Mouse (Mus musculus) embryonic facial prominence, embryonic 15.5 days (tissue): ENCODE measurements around the gene Thoc2. TPM values are rescaled to one million over a fixed set of nuclear protein-coding genes. Genes with fewer than 3 reads are reported as not detected.
A peak's percentile ranks its signal among the peaks of the same experiment; 100 is the strongest.
"Not testable (repeated sequence)": the region's sequence is repeated elsewhere in the genome, so short reads cannot be mapped to it uniquely, and the experiment has no call there.

ENCODE experiments used
- ATAC-seq: fragments of 200-750 bp; cut with Nextera tagmentation; 2 replicates; pipeline ENCODE4 v1.8.0; 2017; ENCODE audit warnings: low read depth, moderate TSS enrichment; ENCODE audit not compliant: insufficient number of reproducible peaks, low FRiP score, low TSS enrichment
- H3K27ac ChIP-seq: fragments of 300-500 bp; sonication (generic); replicated peaks from 2 replicates; pipeline ENCODE4 v1.5.1; 2015; ENCODE audit warnings: mild to moderate bottlenecking, inconsistent platforms
- H3K27me3 ChIP-seq: fragments of 300-500 bp; sonication (generic); 2 replicates; pipeline ENCODE4 v1.6.1; 2015; ENCODE audit warnings: inconsistent platforms
- H3K36me3 ChIP-seq: fragments of 300-500 bp; sonication (generic); 2 replicates; pipeline ENCODE4 v1.6.1; 2015; ENCODE audit warnings: mild to moderate bottlenecking, inconsistent platforms
- H3K4me1 ChIP-seq: fragments of 300-500 bp; sonication (generic); 2 replicates; pipeline ENCODE4 v1.6.1; 2015; ENCODE audit warnings: inconsistent platforms
- H3K4me2 ChIP-seq: fragments of 300-500 bp; sonication (generic); replicated peaks from 2 replicates; pipeline ENCODE4 v1.6.1; 2015; ENCODE audit warnings: mild to moderate bottlenecking, inconsistent platforms
- H3K4me3 ChIP-seq: fragments of 300-500 bp; sonication (generic); replicated peaks from 2 replicates; pipeline ENCODE4 v1.5.1; 2015; ENCODE audit warnings: mild to moderate bottlenecking, inconsistent platforms
- H3K9ac ChIP-seq: fragments of 300-500 bp; sonication (generic); 2 replicates; pipeline ENCODE4 v1.6.1; 2015; ENCODE audit warnings: inconsistent platforms
- H3K9me3 ChIP-seq: fragments of 300-500 bp; sonication (generic); replicated peaks from 2 replicates; pipeline ENCODE4 v1.6.1; 2016; ENCODE audit warnings: inconsistent platforms
- WGBS: fragments of 180-500 bp; shearing (Covaris S2); methylation state at CpG from one replicate; pipeline ENCODE4 v1.1.7; 2015; 5-methylcytosine and 5-hydroxymethylcytosine counted together
- polyA plus RNA-seq: library from polyadenylated mRNA; unstranded; fragments of >200 nt; fragmentation: Nextera tagmentation; extraction: Ambion mirVana; gene quantifications from 2 replicates; pipeline ENCODE4 v1.2.1, GENCODE M21; 2015

Gene Thoc2
- polyA plus RNA-seq = 74.8 and 77.6 TPM in 2 replicates

DNA sequence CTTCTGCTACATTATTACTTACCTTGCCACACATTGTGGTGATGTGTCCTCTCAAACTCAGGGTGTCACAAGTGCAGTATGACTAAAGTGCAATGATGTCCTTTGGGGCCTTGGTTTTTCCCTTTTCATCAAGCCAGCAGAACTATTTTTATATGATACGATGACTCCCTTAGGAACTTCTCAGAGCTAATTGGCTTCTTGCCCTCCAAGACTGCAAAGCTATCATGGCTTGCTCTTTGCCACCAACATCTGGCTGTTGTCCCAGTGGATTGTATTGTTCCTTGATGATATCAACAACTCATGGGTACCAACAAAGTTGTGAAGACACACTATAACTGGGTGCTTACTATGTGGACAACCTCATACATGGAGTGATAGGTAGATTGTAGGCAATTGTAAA, at the start of gene Thoc2:
Gene Thoc2 (minus strand): TSS at position 101 of the 400 bp plus-strand sequence.
- no peak for ATAC-seq
- no peaks in the 10 kb centered on the region for H3K36me3 ChIP-seq
- 75% methylated on average over 1 of the region's 1 CpGs for whole genome bisulfite sequencing

DNA sequence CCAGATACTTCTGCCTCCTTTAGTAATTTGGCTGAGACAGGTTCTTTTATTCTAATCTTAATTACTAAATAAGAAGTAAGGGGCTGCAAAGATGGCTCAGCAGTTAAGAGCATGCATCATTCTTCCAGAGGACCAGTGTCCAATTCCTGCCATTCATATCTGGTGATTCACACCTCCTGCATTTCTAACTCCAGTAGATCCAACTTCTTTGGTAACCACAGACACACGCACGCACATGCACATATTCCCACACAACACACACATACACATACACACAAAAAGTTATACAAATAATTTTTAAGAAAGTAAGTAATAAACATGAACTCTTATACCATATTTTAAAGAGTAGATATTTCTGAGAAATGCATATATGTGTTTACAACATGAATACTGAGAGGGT, 49.6 kb upstream of the Thoc2 start:
- no peaks in the 10 kb centered on the region for H3K9me3 ChIP-seq
- ATAC-seq = no peak
- no peak overlapping the region for H3K4me2 ChIP-seq
- WGBS = 85% methylated on average over 2 of the region's 2 CpGs
- H3K9ac ChIP-seq = no peak overlapping the region
- H3K36me3 ChIP-seq = no peaks in the 10 kb centered on the region
- H3K27ac ChIP-seq = no peak overlapping the region
- no peaks in the 10 kb centered on the region for H3K27me3 ChIP-seq
- no peaks in the 10 kb centered on the region for H3K4me1 ChIP-seq
- no peak overlapping the region for H3K4me3 ChIP-seq

More for the DNA sequence above, at the start of gene Thoc2:
- Histone ChIP-seq H3K9me3 (no peaks in the 10 kb centered on the region), H3K9ac (no peak within 1 kb of the TSS), H3K27ac (no peak within 1 kb of the TSS), H3K4me2 (no peak within 1 kb of the TSS), H3K4me3 (no peak within 1 kb of the TSS), H3K4me1 (no peaks in the 10 kb centered on the region), H3K27me3 (no peaks in the 10 kb centered on the region)

DNA sequence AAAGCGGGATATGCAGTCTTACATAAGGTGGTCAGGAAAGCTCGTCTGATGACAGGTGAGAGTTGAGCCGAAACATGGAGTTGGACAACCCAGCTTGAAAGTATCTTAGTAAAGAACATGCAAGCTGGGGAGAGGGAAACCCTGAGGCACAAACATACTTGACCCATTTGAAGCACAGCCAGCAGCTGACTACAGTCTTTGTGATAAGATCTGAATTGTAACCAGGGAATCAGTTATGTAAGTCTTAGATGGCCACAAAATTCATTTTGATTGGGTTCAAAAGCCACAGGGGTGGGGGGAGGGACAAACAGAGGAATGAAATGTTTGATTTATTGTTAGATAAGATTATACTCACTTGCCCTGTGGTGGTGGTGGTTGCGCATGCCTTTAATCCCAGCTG, 48.9 kb upstream of the Thoc2 start:
- H3K4me1 ChIP-seq = no peaks in the 10 kb centered on the region
- H3K9ac ChIP-seq = no peak overlapping the region
- no peak for ATAC-seq
- no peak overlapping the region for H3K4me2 ChIP-seq
- 66% methylated on average over 4 of the region's 4 CpGs for WGBS
- H3K9me3 ChIP-seq = no peaks in the 10 kb centered on the region
- no peaks in the 10 kb centered on the region for H3K36me3 ChIP-seq
- no peaks in the 10 kb centered on the region for H3K27me3 ChIP-seq
- no peak overlapping the region for H3K27ac ChIP-seq
- H3K4me3 ChIP-seq = no peak overlapping the region

DNA sequence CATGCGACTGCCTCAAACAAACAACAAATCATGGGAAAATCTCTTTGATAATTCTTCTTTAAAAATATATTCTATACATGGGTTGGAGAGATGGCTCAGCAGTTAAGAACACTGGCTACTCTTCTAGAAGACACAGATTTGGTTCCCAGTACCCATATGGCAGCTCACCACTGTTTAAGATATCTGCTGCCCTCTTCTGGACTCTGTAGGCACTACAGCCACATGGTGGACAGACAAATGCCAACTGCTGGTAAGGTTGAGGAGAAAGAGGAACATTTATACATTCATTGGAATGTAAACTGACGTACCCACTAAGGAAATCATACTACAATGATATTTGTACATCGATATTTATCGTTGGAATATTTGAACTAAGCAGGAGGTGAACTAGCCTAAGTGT, 36.7 kb upstream of the Thoc2 start:
- 64% methylated on average over 4 of the region's 4 CpGs for WGBS
- no peak for ATAC-seq
- H3K4me3 ChIP-seq = no peak overlapping the region
- no peak overlapping the region for H3K4me2 ChIP-seq
- H3K9ac ChIP-seq = no peak overlapping the region
- no peaks in the 10 kb centered on the region for H3K9me3 ChIP-seq
- no peaks in the 10 kb centered on the region for H3K27me3 ChIP-seq
- H3K36me3 ChIP-seq = no peaks in the 10 kb centered on the region
- no peak overlapping the region for H3K27ac ChIP-seq
- no peaks in the 10 kb centered on the region for H3K4me1 ChIP-seq

DNA sequence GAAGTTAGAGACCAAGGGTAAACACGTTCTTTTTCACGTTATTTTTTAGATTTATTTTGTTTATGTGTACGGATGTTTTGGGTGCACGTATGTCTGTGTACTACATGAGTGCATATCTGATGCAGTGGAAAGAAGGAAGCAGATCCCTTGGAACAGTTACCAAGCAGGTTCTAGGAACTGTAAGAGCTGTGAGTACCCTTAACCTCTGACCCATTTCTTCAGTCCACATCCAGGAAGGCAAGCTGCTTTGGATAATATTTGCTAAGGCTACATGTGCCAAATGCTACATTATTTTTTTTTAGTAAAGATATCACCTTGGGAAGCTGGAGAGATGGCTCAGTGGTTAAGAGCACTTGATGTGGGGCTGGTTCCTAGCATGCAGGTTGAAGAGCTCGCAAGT, 21.4 kb upstream of the Thoc2 start:
- WGBS = 85% methylated on average over 5 of the region's 5 CpGs
- no peak for ATAC-seq
- Histone ChIP-seq H3K4me1 (no peaks in the 10 kb centered on the region), H3K36me3 (no peaks in the 10 kb centered on the region), H3K9ac (no peak overlapping the region), H3K9me3 (no peaks in the 10 kb centered on the region), H3K27ac (no peak overlapping the region), H3K27me3 (no peaks in the 10 kb centered on the region), H3K4me3 (no peak overlapping the region), H3K4me2 (no peak overlapping the region)

DNA sequence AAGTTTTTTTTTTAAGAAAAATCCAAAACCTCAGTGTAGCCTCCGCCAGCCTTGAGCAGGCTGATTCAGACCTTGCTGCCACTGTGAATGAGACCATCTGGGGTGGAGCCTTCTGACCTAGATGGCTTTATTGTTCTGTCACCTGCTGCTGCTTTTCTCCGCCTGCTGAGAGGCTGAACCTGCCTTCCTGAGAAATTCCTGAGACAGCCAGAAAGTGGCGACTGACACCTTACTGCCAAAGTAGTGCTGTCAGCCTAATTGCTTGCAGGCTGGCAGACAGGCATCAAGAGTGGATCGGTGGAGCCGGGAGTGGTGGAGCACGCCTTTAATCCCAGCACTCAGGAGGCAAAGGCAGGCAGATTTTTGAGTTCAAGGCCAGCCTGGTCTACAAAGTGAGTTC, 11.3 kb upstream of the Thoc2 start:
- ATAC-seq = not testable (repeated sequence)

DNA sequence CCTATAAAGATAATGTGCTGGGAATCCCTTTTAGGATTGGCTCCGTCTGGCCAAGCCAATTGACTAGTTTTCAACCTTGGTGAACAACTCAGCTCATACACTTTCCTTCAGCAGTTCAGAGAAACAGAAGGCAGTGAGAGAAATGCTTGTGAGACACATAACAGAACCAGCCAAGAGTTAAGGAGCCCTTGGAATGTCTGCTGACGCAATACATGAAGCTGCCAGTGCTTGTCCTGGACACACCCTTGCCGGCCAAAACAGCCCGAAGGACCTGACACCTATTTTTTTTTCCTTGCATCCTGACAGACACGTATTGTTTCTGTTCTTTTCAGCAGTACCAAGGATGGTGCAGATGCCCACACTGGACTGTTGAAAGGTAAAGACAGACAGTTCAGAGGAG, 4.2 kb upstream of the Thoc2 start:
- Histone ChIP-seq H3K4me3 (no peak overlapping the region), H3K4me1 (no peaks in the 10 kb centered on the region), H3K4me2 (no peak overlapping the region), H3K9me3 (no peaks in the 10 kb centered on the region), H3K27me3 (no peaks in the 10 kb centered on the region), H3K27ac (no peak overlapping the region), H3K36me3 (no peaks in the 10 kb centered on the region), H3K9ac (no peak overlapping the region)
- WGBS = 70% methylated on average over 5 of the region's 5 CpGs
- ATAC-seq = no peak

More for the DNA sequence above, 11.3 kb upstream of the Thoc2 start:
- not testable (repeated sequence) for H3K4me1 ChIP-seq, H3K4me3 ChIP-seq, H3K36me3 ChIP-seq, H3K27ac ChIP-seq, H3K27me3 ChIP-seq, H3K9me3 ChIP-seq, H3K4me2 ChIP-seq, H3K9ac ChIP-seq
- 43% methylated on average over 6 of the region's 6 CpGs for WGBS

DNA sequence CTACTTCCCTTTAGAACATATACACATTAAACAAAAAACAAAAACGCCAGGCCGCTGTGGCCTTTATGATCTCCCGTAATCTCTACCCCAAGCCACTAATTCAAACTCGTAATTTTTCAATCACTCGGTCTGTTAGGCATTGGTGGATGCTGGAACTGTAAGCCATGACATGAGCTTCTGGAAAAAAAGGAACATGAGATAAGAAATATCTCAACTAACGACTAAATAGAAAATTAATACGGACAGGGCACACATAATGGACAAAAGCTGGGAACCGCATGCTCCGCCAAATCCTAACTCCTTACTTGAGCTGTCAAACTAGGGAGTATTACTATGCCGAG, 8.4 kb downstream of the Thoc2 start:
- Histone ChIP-seq H3K4me1 (no peaks in the 10 kb centered on the region), H3K9ac (no peak overlapping the region), H3K27ac (peak overlapping the region; percentile 92; the same call in 1 of the 2 replicates), H3K9me3 (no peaks in the 10 kb centered on the region), H3K36me3 (no peaks in the 10 kb centered on the region), H3K4me2 (peak overlapping the region; percentile 49; the same call in 1 of the 2 replicates), H3K4me3 (peak overlapping the region; percentile 65), H3K27me3 (no peaks in the 10 kb centered on the region)
- 40% methylated on average over 10 of the region's 10 CpGs for WGBS
- ATAC-seq = 0 out of 2 replicates have a peak, but pooled peaks have one; percentile 26

DNA sequence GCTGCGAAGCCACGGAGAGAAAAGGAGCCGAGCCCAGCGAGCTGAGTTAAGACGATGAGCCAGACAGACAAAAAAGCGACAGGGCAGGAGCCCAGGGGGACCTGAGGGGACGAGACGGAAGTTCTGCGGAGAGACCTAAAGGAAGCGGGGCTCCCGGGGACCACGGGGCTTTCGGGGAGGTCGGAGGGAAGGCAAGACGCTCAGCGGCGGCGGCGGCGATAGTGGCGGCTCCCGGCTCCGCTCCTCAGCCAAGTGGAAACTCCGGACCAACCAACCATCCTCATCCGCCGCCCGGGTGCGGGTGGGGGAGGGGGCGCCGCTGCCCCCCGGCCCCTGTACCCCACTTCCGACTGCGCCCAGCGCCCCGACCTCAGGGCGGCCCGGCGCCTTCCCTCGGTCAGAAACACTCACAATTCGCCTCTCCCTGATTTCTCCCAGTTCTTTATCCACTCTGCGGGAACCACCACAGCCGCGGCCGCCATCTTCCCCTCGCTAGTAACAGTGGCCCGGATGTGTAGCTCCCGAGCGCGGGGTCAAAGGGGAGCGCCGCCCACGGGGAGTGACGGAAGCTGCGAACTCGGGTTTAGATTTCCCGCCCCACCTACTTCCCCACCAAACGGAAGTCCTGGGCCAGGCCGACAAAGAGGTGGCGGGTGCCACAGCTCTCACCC, 8.9 kb downstream of the Thoc2 start:
- peak; percentile 95 for ATAC-seq
- no peaks in the 10 kb centered on the region for H3K4me1 ChIP-seq
- no peaks in the 10 kb centered on the region for H3K36me3 ChIP-seq
- H3K27ac ChIP-seq = peak overlapping the region; percentile 92
- 18% methylated on average over 37 of the region's 59 CpGs for WGBS
- H3K9ac ChIP-seq = peak overlapping the region; percentile 53
- peak overlapping the region; percentile 65 for H3K4me3 ChIP-seq
- no peaks in the 10 kb centered on the region for H3K27me3 ChIP-seq
- H3K9me3 ChIP-seq = no peaks in the 10 kb centered on the region
- H3K4me2 ChIP-seq = peak overlapping the region; percentile 49

DNA sequence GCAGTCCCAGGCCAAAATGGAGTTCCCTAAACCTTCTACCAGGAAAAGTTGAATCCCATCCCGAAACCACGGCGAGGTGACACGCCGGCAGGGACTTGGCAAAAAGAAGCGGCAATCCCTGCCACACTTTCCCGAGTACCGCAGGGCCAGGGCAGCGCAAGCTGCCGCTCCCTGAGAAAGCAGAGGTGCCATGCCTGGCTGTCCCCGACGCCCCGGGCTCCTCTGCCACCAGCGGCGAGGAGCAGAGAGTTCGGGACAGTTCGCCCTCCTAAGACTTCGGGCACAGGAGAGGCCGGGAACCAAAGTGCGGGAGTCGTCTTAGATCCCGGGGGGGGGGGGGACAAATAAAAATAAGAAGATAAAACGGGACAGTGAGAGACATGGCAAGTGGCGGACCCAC, 9.5 kb downstream of the Thoc2 start:
- no peaks in the 10 kb centered on the region for H3K4me1 ChIP-seq
- H3K27me3 ChIP-seq = no peaks in the 10 kb centered on the region
- peak overlapping the region; percentile 49 for H3K4me2 ChIP-seq
- 17% methylated on average over 22 of the region's 24 CpGs for WGBS
- no peaks in the 10 kb centered on the region for H3K9me3 ChIP-seq
- H3K4me3 ChIP-seq = peak overlapping the region; percentile 65
- no peaks in the 10 kb centered on the region for H3K36me3 ChIP-seq
- peak overlapping the region; percentile 92 for H3K27ac ChIP-seq
- ATAC-seq = no peak
- H3K9ac ChIP-seq = peak overlapping the region; percentile 53

DNA sequence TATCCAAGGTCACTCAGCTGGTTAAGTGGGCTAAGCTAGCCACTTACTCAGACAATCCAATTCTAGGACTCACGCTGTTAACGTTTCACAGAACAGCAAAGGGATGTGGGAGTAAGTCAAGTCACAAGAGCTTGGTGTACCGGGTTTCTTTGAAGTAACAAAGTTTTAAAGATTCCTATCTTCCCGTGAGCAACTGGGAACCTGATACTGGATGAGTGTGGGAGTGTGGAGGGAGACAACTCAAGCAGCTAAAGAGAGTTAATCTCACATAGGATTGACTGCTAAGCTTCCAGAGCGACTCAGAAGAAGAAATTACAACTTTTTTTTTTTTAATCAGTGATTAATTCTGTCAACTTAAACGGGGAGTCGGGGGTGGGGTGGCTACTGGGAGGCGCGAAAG, 10.0 kb downstream of the Thoc2 start:
- ATAC-seq = no peak
- H3K27ac ChIP-seq = 0 out of 2 replicates have a peak overlapping the region, but pooled peaks have one; percentile 92

More for the DNA sequence above, 10.0 kb downstream of the Thoc2 start:
- peak overlapping the region; percentile 65 for H3K4me3 ChIP-seq
- no peaks in the 10 kb centered on the region for H3K27me3 ChIP-seq
- H3K4me2 ChIP-seq = peak overlapping the region; percentile 49
- no peaks in the 10 kb centered on the region for H3K36me3 ChIP-seq
- no peaks in the 10 kb centered on the region for H3K4me1 ChIP-seq
- H3K9ac ChIP-seq = 0 out of 2 replicates have a peak overlapping the region, but pooled peaks have one; percentile 15
- H3K9me3 ChIP-seq = no peaks in the 10 kb centered on the region
- 13% methylated on average over 9 of the region's 9 CpGs for WGBS
